Mouse (Mus musculus): ENCODE data around the gene Il10rb. TPM values are rescaled to one million over a fixed set of nuclear protein-coding genes. Genes with fewer than 3 reads are reported as not detected.

Il10rb gene
- polyA plus RNA-seq, 1 experiment from 2014 or later = 9.3 TPM

DNA sequence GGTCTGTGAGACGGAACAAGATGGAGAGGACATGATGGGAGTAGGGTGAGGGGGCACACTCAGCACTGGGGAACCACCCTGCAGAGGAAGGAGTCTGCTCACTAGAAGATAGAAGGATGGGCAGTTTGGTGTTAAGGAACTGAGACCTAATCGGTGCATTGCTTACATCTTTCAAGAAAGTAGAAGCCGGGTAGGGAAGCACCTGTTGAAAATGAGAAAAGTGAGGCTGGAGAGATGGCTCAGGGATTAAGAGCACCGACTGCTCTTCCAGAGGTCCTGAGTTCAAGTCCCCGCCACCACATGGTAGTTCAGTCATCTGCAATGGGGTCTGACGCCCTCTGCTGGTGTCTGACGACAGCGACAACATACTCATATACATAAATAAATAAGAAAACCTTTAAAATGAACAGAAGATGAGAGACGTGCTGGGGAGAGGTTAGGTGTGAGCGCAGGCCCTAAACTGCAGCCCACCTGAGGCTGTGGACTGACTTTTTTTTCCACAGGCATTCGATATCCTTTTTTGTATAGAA, 53.9 kb downstream of the Il10rb start:
- Histone ChIP-seq H3K27me3 (ENCODE audit: control insufficient read depth, insufficient read depth, low read length) (no peaks in the 10 kb centered on the region), H3K9me3 (ENCODE audit: control insufficient read depth, low read length) (no peaks in the 10 kb centered on the region), H3K27ac (replicated peaks; ENCODE audit: low read depth, low read length) (no peak overlapping the region), H3K36me3 (ENCODE audit: control insufficient read depth, insufficient read depth, low read length) (no peaks in the 10 kb centered on the region), H3K4me2 (ENCODE audit: low read length) (no peak overlapping the region), H3K4me3 (replicated peaks; ENCODE audit: low read depth, low read length) (no peak overlapping the region), H3K9ac (replicated peaks; ENCODE audit: low read length) (no peak overlapping the region), H3K4me1 (ENCODE audit: control insufficient read depth, insufficient read depth, low read length) (peaks cover 7% of the 10 kb centered on the region; the same call in 1 of the 2 replicates)
- DNase-seq (no peak), ATAC-seq (ENCODE audit: low FRiP score, low TSS enrichment) (no peak)
- 77% methylated on average over 11 of the region's 11 CpGs for WGBS

DNA sequence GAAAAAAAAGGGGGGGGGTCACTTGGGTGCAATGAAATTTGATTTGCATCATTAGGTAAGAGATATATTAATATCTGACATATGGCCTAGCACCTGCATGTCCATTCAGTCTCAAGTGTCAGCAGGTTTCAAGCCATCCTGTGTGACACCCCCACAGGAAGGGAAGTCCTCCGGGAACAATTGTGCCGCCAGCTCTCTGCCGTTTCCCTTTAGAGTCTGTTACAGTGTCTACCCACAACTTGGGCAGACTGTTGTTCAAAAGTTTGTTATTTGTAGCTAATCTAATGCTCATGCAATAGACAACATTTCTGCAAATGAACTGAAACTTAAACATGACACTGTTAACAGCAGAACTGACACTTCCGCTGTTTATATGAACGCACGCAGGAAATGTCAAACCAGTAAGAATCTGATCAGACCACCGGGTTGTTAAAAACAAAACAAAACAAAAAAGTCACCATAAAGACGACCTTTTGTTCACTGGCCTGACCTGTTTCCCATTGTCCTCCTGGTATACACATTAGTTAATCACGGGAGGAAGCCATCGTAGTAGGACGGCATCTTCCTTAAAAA, 55.2 kb downstream of the Il10rb start:
- Histone ChIP-seq H3K9me3 (ENCODE audit: control insufficient read depth, low read length) (no peaks in the 10 kb centered on the region), H3K4me3 (replicated peaks; ENCODE audit: low read depth, low read length) (no peak overlapping the region), H3K36me3 (ENCODE audit: control insufficient read depth, insufficient read depth, low read length) (no peaks in the 10 kb centered on the region), H3K4me2 (ENCODE audit: low read length) (no peak overlapping the region), H3K4me1 (ENCODE audit: control insufficient read depth, insufficient read depth, low read length) (peaks cover 16% of the 10 kb centered on the region), H3K27me3 (ENCODE audit: control insufficient read depth, insufficient read depth, low read length) (no peaks in the 10 kb centered on the region), H3K9ac (replicated peaks; ENCODE audit: low read length) (no peak overlapping the region), H3K27ac (replicated peaks; ENCODE audit: low read depth, low read length) (no peak overlapping the region)
- DNase-seq (no peak), ATAC-seq (ENCODE audit: low FRiP score, low TSS enrichment) (no peak)
- 75% methylated on average over 11 of the region's 11 CpGs for WGBS

DNA sequence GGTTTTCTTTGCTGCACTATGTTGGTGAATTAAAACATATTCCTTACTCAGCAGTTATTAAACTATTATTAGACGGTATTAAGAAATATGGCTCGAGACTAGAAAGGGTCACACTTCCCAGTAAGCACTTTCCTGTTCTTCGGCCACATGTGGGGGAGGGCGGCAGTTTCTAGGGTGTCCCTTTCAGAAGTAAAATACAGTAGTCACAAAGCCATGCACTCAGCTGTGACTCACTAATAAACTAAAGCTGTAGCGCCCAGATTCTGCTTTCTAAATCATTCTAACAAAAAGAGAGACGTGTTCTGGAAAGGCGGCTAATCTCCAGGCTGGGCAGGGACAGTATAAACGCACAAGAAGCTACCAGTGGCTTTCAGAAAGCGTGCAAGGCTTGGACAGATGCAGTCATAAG, 55.8 kb downstream of the Il10rb start:
- no peak for ATAC-seq (ENCODE audit: low FRiP score, low TSS enrichment)

DNA sequence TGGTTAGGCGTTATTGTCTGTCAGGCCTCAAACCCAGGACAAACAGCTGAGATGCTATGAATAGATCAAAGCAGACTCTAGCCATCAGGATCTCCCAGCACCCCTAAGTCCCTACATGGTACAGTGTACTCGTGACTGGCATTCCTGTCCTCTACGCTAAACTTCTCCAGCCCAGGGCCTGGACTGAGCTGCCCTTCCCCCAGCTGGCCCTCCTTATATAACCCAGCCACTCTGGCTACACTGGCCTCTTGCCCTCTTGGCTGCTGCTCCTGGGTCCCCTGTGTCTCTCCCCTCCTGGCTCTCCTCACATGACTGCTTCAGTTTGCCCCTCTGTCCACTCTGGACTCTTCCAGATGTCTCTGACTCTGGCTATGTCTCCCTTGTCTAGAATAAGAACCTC, 56.7 kb downstream of the Il10rb start:
- 71% methylated on average over 3 of the region's 3 CpGs for WGBS
- DNase-seq (no peak), ATAC-seq (ENCODE audit: low FRiP score, low TSS enrichment) (no peak)
- Histone ChIP-seq H3K4me2 (ENCODE audit: low read length) (no peak overlapping the region), H3K4me1 (ENCODE audit: control insufficient read depth, insufficient read depth, low read length) (peaks cover 24% of the 10 kb centered on the region), H3K36me3 (ENCODE audit: control insufficient read depth, insufficient read depth, low read length) (no peaks in the 10 kb centered on the region), H3K9ac (replicated peaks; ENCODE audit: low read length) (no peak overlapping the region), H3K9me3 (ENCODE audit: control insufficient read depth, low read length) (no peaks in the 10 kb centered on the region), H3K27me3 (ENCODE audit: control insufficient read depth, insufficient read depth, low read length) (no peaks in the 10 kb centered on the region), H3K4me3 (replicated peaks; ENCODE audit: low read depth, low read length) (no peak overlapping the region), H3K27ac (replicated peaks; ENCODE audit: low read depth, low read length) (no peak overlapping the region)

More for the DNA sequence above, 55.8 kb downstream of the Il10rb start:
- WGBS = 64% methylated on average over 9 of the region's 9 CpGs
- Histone ChIP-seq H3K9me3 (ENCODE audit: control insufficient read depth, low read length) (no peaks in the 10 kb centered on the region), H3K36me3 (ENCODE audit: control insufficient read depth, insufficient read depth, low read length) (no peaks in the 10 kb centered on the region), H3K27ac (replicated peaks; ENCODE audit: low read depth, low read length) (no peak overlapping the region), H3K27me3 (ENCODE audit: control insufficient read depth, insufficient read depth, low read length) (no peaks in the 10 kb centered on the region), H3K9ac (replicated peaks; ENCODE audit: low read length) (no peak overlapping the region), H3K4me3 (replicated peaks; ENCODE audit: low read depth, low read length) (no peak overlapping the region), H3K4me1 (ENCODE audit: control insufficient read depth, insufficient read depth, low read length) (peaks cover 22% of the 10 kb centered on the region), H3K4me2 (ENCODE audit: low read length) (no peak overlapping the region)
- no peak for DNase-seq

DNA sequence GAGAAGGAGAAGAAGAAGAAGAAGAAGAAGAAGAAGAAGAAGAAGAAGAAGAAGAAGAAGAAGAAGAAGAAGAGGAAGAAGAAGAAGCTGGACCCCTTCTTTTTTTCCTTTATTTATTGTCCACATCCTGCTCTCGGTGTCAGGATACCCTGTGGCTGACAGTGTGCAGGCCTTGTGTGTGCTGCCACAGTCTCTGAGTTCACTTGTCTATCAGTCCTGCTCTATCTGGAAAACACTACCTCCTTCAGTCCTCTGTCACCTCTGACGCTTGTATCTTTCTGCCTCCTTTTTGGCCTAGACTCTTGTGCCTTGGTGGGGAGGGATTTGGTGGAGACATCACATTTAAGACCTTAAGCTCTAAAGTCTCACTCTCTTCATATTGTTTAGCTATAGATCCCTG, 57.4 kb downstream of the Il10rb start:
- H3K27me3 ChIP-seq (ENCODE audit: control insufficient read depth, insufficient read depth, low read length) = no peaks in the 10 kb centered on the region
- no peak for DNase-seq
- H3K4me3 ChIP-seq (replicated peaks; ENCODE audit: low read depth, low read length) = no peak overlapping the region
- 92% methylated on average over 2 of the region's 2 CpGs for WGBS
- H3K4me1 ChIP-seq (ENCODE audit: control insufficient read depth, insufficient read depth, low read length) = peaks cover 24% of the 10 kb centered on the region
- no peaks in the 10 kb centered on the region for H3K36me3 ChIP-seq (ENCODE audit: control insufficient read depth, insufficient read depth, low read length)
- no peak overlapping the region for H3K9ac ChIP-seq (replicated peaks; ENCODE audit: low read length)
- ATAC-seq (ENCODE audit: low FRiP score, low TSS enrichment) = no peak
- no peak overlapping the region for H3K27ac ChIP-seq (replicated peaks; ENCODE audit: low read depth, low read length)
- H3K9me3 ChIP-seq (ENCODE audit: control insufficient read depth, low read length) = no peaks in the 10 kb centered on the region
- H3K4me2 ChIP-seq (ENCODE audit: low read length) = no peak overlapping the region

DNA sequence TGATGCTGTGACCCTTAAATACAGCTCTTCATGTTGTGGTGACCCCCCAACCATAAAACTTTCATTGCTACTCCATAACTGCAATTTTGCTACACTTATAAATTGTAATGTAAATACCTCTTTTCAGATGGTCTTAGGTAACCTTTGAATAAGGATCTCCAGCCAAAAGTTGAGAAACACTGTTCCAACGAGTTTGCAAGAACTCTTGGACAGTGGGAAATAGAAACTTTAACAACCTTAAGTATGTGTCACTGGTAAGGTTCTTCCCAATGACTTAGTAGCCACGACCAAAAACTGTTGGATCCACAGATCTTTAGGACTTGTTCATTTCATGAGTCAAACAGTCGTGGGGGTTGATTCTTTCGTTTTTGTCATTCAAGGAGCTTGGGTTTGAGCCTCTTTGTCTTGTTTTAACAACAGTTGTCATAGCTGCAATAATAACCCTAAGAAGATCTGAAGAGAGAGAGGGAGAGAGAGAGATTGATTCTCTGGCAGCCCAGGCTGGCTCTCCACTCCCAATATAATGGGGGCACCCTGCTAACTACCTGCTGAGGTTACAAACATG, 58.0 kb downstream of the Il10rb start:
- Histone ChIP-seq H3K9ac (replicated peaks; ENCODE audit: low read length) (peak overlapping the region; percentile 56), H3K4me2 (ENCODE audit: low read length) (peak overlapping the region; percentile 87), H3K27ac (replicated peaks; ENCODE audit: low read depth, low read length) (peak overlapping the region; percentile 80; the same call in 1 of the 2 replicates), H3K36me3 (ENCODE audit: control insufficient read depth, insufficient read depth, low read length) (no peaks in the 10 kb centered on the region), H3K4me1 (ENCODE audit: control insufficient read depth, insufficient read depth, low read length) (peaks cover 24% of the 10 kb centered on the region), H3K4me3 (replicated peaks; ENCODE audit: low read depth, low read length) (peak overlapping the region; percentile 68), H3K9me3 (ENCODE audit: control insufficient read depth, low read length) (no peaks in the 10 kb centered on the region), H3K27me3 (ENCODE audit: control insufficient read depth, insufficient read depth, low read length) (no peaks in the 10 kb centered on the region)
- ATAC-seq (ENCODE audit: low FRiP score, low TSS enrichment) (no peak), DNase-seq (no peak)
- WGBS = 87% methylated on average over 4 of the region's 4 CpGs

DNA sequence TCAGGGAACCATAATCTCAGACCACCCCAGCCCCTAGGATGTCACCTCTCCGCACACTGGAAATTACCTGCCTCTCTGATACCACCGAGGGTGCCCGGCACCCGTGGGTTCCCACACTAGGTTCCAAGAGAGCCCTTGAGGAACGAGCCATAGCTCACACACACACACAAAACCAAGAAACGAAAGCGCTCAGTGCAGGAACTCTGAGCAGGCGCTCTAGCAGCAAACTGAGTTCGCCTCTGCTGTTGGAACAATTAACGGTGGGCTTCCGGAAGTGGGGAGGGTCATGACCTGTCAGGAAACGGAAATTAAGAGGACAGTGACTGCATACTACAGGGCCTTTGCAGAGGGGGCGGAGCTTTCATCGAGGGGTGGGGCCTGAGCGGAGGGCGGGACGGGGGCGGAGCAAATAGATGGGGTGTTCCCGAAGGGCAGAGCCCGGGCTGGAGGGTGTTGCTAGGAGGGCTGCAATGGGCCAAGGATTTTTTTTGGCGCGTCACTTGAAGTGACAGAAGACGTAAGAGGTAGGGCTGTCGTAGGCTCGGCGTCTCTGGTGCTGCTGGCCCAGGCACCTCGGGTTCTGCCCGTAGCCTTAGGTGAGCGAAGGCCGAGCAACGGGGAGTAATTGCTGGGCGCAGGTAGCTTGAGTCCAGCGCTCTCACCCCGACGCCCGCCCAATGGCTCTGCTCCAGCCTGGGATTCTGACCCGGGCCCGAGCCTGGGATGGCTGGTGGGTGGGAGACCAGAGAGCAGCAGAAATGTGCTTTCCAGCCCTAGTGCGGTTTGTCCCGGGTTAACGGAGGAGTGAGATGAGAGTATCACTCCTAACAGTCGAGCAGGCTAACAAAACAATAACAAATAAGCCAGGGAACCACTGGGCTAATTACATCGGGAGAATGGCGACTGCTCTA, 58.9 kb downstream of the Il10rb start:
- ATAC-seq (ENCODE audit: low FRiP score, low TSS enrichment) = peak; percentile 96
- peak; percentile 94 for DNase-seq
- H3K4me3 ChIP-seq (replicated peaks; ENCODE audit: low read depth, low read length) = peak overlapping the region; percentile 68
- H3K36me3 ChIP-seq (ENCODE audit: control insufficient read depth, insufficient read depth, low read length) = peaks cover 1% of the 10 kb centered on the region; the same call in 1 of the 2 replicates
- H3K9ac ChIP-seq (replicated peaks; ENCODE audit: low read length) = peak overlapping the region; percentile 73
- no peaks in the 10 kb centered on the region for H3K27me3 ChIP-seq (ENCODE audit: control insufficient read depth, insufficient read depth, low read length)
- peak overlapping the region; percentile 80 for H3K27ac ChIP-seq (replicated peaks; ENCODE audit: low read depth, low read length)
- peaks cover 24% of the 10 kb centered on the region for H3K4me1 ChIP-seq (ENCODE audit: control insufficient read depth, insufficient read depth, low read length)
- 2% methylated on average over 44 of the region's 44 CpGs for WGBS
- no peaks in the 10 kb centered on the region for H3K9me3 ChIP-seq (ENCODE audit: control insufficient read depth, low read length)
- H3K4me2 ChIP-seq (ENCODE audit: low read length) = peak overlapping the region; percentile 87

DNA sequence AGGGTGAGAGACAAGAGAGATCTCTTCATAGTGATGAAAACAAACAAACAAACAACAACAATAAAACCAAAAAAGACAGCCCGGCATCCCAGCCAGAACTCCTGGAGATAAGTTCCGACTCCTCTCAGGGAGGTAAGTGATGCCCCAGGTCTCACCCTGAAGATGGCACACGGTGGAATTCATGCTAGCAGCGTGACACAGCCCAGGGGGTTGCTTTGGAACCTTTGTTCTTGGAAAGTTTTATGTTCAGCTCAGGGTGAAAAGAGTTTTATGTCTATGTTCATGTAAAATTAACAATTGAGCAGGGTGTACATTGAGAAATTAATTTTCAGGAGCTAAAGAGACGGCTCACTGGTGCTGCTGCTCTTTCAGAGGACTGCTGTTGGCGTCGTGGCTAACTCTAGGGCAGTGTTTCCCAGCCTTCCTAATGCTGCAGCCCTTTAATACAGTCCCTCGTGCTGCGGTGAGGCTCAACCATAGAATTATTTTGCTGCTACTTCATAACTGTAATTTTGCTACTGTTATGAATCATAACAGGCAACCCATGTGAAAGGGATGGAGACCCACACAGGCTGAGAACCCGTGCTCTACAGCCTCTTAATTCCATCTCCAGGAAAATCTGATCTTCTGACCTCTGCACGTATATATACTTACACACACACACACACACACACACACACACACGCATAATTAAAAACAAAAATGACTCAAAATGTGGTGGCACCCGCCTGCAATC, 59.7 kb downstream of the Il10rb start:
- WGBS = 45% methylated on average over 13 of the region's 13 CpGs
- no peaks in the 10 kb centered on the region for H3K9me3 ChIP-seq (ENCODE audit: control insufficient read depth, low read length)
- H3K36me3 ChIP-seq (ENCODE audit: control insufficient read depth, insufficient read depth, low read length) = peaks cover 6% of the 10 kb centered on the region; the same call in 1 of the 2 replicates
- H3K27ac ChIP-seq (replicated peaks; ENCODE audit: low read depth, low read length) = no peak overlapping the region; the same call in 1 of the 2 replicates
- DNase-seq (peak; percentile 15), ATAC-seq (ENCODE audit: low FRiP score, low TSS enrichment) (no peak)
- H3K4me3 ChIP-seq (replicated peaks; ENCODE audit: low read depth, low read length) = peak overlapping the region; percentile 68
- no peaks in the 10 kb centered on the region for H3K27me3 ChIP-seq (ENCODE audit: control insufficient read depth, insufficient read depth, low read length)
- peaks cover 24% of the 10 kb centered on the region for H3K4me1 ChIP-seq (ENCODE audit: control insufficient read depth, insufficient read depth, low read length)
- peak overlapping the region; percentile 73 for H3K9ac ChIP-seq (replicated peaks; ENCODE audit: low read length)
- peak overlapping the region; percentile 87 for H3K4me2 ChIP-seq (ENCODE audit: low read length)

Measured in midbrain, embryonic 14.5 days (tissue).